Mouse (Mus musculus) forelimb bud, embryonic 11.5 days (tissue): Measurements from ENCODE around the gene Epha5.

ENCODE experiments used
- DNase-seq: peaks from one replicate; pipeline ENCODE4 v3.0.0-alpha.2; 2012; ENCODE audit warnings: low read depth, low spot score

Epha5 gene

DNA sequence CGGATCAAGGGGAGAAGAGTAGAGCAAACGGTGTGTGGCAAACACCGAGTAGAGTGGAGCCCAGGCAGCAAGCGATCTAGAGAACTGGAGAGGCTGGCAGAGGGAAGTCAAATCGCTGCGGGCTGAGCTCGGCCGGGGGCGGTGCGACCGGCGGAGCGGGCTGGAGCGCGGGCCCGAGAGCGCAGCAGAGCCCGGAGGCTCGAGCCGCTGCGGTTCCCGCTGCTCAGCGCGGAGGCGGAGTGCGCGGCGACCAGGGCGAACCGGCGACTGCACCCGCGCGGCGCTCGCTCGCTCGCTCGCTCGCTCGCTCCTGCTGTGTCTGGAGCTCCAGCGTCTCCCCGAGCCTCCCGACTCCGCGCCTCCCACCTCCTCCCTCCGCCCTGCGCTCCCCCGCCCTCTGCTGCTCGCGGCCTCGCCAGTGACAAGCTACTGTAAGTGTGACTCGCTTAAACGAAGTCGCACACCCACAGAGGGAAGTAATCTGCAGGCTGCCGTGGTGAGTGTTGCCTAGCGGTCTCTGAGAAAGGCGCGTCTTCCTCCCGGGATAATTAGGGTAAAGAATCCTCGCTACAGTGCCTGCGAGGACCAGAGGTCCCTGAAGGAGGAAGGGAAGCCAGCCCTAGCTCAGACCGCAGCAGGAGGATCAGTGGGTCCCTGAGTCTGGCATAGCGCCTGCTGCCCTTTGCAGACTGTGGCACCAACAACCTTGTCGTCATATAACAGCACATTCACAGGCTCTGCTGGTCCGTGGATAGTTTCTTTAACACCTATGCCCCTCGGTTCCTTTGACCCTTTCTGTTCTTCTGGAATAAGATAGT is at the start of gene Epha5:
TSS of gene Epha5 (minus strand) at position 321 of the 818 bp plus-strand sequence.
- peak; percentile 73 for DNase-seq

DNA sequence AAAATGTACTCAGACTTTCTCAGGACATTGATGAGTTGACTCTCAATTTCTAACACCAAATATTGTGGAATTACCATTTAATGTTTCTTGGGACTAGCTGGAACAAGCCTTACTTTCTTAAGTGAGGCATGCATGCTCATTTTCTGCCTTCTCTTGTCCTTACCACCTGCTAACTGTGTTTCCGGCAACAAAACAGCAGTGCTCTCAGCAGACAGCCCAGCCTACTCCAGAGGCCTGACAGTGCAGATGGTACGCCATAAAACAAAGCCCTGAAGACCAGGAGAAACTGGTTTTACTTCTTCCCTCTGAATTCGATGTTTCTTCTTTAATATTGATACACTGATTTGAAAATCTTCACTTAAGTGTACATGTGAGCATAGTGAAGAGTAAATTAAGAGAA is 39.0 kb upstream of the Epha5 start:
- peak; percentile 2 for DNase-seq

DNA sequence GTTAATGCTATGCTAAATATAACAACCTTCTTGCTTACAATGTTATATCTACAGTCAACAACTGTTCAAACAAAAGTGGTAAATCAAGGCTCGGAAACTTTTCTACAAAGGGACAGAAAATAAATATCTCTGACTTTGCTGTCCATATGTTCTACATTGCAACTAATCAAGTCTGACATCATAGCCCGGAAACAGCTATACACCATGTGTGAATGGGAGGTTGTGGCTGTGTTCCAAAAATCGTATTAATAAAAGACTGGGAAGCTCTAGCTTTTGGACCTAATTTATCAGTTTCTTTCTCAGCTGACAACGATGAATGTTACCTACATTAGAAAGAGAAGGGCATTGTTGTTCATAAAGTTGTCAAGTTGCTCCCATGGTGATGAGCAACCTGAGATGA is 37.5 kb upstream of the Epha5 start:
- DNase-seq, result no peak

DNA sequence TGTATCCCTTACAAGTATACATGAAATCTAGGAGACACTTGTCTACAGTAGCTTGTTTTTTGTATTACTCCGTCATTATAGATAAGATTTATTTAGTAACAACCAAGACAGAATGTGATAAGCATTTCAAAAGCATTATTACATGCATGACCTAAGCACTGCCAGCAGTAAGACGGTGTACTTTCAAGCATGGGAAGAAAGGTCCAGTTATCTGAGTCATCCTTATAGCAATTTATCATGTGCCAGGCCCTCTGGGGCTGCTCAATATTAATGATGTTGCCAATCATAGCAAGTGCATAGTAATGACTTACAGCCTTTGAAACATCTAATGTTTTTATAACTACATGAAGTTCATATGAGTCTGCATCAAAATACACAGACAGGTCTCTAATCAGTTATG is 36.7 kb upstream of the Epha5 start:
- DNase-seq, result no peak

DNA sequence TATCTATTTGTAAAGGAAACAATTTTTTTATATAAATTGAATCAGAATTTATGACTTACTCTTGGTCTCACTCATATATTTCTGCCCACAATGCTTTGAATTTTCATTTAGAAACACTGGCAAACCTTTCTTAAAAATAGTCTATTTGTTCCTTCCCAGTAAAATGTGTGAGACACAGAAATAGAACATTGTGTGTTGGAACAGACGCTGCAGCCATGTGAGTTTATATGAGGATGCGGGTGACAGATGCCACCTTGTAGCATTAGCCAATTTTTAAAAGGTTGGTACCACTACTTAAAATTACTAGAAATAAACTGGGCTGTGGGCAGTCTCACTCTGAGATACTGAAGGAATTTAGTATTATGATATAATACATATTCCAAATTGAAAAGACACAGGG is 23.1 kb upstream of the Epha5 start:
- DNase-seq, result no peak

DNA sequence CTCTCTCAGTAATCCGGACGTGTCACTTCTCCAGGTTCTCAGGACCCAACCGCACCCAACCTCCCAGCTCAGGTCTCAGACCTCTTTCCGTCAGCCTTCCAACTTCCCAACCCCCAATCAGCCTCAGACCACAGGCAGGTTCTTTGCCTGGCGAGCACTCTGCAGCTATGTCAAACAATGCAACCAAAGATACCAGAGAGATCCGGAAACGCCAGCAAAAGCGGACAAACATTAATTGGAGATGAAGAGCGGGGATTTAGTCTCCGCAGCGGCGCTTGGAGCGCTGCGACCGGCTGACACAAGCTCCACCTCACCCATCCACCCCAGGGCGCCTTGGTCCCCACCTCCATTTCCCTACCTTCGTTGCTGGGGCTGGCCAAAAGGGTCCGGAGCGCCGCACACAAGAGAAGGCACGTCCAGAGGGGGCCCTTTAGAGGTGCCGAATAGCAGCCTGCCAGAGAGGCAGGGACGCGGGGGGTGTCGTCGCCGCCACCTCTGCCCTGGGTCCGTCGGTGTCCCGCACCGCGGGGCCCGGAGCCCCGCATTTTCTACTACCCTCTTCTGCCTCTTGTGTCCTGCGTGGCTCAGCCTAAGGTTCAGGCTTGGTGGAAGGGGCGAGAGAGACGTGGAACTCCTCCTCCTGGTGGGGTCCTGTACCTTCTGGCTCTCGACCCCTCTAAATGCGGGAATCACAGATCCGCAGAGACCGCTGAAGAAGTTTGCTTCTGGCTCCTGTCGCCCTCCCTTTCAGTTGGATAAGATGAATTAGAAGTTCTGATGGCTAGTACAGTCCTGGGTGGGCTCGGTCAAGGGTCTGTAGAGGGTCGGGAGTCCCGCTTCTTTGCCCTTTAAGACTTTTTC is 991 bp downstream of the Epha5 start:
- DNase-seq, result no peak

DNA sequence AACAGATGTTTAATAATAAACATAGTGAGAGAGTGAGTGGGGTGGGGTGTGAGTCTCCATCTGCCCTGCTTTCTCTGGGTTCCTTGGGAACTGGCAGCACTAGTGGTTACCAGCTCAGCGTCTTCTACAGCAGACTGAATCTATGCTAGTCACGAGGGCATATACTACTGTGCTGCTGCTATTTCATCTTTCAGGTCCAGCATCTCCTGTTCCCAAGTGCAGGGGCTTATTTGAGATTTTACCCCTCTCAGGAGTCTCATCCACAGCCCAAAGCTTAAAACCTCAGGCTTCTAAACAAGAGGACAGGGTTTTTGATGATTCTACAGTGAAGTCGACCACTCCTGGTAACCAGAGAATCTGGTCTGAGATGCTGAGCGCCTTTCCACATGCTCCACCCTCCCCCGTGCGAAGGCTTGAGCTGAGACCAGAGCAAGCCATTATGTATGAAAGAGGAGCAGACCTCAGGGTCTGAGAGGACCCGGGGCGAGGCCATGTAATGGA is 2.2 kb downstream of the Epha5 start:
- no peak for DNase-seq

DNA sequence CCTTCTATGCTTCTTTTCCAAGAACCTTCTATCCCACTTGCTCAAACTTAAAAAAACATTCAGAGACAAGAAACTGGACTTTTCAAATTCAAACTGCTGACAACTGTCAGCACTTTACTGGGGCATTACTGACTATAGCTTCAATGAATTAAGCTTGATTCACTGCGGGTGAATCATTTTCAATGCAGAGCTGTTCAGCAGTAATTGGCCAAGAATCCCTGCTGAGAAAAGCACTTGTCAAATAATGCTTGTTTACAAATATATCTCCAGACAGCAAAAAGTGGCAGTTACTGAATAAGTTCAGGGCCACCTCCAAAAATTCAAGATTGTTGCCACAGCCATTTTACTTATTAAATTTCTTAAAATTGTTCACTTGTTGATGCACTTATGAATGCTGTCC is 4.2 kb downstream of the Epha5 start:
- no peak for DNase-seq

DNA sequence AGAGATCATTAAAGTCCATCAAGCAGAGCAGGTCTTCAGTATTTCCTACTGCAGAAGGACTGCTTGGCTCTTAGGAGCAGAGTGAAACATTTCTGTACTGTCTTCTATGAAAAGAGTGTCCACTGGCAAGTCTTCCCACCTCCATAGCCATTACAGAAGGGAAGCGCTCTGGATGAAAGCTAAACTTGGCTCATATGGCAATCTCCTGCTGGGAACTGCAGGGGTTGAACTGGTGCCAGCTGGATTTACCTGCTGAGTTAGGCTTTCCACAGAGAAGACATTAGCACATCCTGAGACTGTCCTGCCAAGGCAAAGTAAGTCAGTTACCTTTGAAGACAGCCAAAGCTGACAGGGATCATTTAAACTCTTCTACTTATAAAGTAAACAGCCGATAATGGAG is 8.8 kb downstream of the Epha5 start:
- no peak for DNase-seq

DNA sequence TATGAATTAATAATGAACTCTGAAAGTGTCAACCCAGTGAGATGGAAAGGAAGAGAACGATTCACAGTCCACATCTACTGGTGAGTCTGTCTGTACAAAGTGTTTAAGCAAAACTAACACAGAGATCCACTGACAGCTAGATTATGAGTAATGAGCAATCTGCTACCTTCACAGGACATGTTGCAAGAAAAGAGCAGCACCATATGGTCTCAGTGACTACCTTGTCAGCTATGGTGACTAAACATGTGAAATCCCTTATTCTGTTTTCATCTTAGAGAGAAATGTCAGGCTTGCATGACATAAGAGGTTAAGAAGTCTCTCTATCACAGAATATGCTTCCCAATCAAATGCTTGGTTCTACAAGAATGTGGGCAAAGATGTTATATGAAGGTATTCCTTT is 20.1 kb downstream of the Epha5 start:
- DNase-seq, result no peak

DNA sequence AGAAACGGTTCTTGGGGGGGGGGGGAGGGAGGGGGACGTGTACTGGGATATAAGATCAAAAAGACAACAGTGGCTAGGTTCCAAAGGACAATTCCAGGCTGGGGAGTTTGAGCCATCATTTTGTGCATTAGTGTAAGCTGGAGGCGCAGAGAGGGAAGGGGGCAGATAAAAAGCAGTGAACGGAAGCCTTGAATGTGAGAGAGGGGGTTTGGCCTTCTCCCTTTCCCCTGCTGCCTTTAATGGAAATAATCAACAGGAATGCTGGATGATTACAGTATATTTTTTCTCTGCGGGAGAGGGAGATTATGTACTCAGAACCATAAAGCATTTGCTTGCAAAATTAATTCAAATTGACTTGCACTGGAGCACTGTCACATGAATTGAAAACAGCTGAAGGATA is 51.8 kb downstream of the Epha5 start:
- no peak for DNase-seq

DNA sequence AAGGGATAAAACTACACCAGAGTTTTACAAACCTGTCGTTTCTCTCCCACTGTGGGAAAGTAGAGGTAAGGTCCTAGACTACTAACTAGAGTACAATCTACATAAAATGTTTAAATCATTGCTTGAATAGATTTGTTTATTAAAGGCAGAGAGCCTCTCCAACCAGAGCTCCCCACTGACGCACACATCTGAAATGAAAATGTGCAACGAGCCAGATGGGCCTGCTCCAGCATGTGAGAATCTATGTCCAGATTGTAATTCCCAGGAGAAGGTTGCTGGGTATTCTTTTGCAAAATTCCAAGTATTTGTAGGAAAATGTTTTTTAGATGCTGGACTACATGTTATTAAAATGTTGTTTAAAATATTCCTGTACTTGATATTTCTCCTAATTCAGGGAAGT is 57.8 kb downstream of the Epha5 start:
- no peak for DNase-seq

DNA sequence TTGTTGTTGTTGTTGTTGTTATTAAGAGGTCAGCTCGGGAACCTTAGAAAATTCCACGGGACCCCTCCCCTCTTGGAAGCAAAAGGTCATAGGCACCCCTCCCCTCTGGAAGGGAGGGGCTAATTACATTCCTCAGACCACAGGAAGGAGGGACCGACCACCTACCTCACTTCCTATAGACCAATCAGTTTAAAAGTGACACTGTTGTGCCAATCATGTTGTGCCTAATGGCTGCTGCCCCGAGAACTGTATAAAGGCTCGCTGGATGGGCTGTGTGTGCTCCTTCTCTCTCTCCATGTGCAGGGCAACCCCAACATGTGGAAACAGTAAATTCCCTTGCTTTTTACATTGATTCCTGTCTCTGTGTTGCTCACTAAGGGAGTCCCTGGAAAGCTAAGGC is 64.1 kb downstream of the Epha5 start:
- DNase-seq, result no peak

DNA sequence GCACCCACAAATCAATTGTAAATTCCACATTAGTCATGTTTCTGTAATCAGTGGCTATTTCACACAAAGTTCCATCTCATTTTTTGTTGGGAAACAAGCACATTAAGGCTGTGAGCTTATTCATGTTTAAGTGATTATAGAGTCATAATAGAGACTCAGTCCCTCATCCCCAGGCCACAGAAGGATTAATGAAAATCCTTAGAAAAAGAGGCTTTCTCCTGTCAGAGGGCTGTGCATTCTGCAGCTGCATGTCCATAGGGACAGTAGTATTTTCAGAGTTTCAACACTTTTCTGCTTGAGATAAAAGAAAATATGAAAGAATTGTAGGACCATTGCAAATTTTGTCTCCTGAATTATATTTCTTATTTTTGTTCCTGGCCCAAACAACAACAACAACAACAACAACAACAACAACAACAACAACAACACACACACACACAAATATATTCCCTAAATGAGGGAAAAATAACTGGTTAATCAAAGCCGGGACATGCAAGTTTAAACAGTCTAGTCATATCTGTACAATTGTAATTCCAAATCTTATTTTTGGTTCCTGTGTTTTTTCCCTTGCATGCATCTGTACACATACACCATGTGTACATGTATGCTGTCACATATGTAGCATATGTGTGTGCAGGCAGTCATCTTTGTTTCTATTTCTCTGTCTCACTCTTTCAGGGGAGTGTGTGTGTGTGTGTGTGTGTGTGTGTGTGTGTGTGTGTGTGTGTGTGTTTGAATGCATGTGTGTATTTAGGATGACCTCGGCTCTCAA is 70.3 kb downstream of the Epha5 start:
- DNase-seq, result no peak

DNA sequence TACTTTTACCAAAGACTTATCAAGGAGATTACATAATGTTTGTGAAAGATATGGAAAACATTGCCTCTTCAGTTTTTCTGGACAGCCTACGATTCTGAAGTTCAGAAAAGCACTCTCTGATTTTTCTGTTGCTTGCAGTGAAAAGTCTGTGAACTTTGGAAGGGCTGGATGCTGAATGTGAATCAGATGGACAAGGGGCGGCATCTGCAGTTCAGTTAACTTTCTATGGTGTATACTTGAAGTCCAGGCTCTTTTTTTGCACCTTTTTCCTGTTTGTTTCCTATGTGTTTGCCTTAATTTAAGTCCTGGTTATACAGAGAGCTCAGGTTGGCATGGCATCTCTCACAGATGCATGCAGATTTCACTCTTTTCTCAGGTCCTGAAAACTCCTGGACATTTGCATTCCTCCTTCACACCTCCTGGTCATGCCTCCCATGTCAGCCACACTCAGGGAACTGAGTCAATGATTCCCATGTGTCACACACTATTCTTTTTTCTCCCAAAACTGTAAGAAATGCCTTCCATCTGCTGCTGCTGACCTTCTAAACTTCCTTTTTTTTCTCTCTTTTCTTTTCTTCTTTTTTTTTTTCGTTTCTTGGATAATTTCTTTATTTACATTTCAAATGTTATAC is 81.2 kb downstream of the Epha5 start:
- DNase-seq, result peak; percentile 20

DNA sequence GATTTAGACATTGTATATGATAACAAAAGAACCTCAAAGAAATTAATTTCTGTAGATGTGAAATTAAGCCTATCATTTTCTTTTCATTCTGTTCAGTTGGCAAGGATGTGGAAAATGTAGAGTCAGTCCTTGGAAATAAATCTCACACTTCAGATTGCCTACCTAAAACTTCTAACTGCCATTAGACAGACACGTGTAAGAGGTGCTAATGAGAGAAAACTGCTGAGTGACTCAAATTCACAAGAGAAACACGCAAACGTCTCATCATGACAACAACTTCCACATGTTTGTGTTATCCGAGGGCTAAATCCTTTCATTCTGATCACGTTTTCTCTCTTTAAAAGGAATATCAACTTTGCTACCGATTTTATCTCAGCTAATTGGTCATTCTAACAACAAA is 82.7 kb downstream of the Epha5 start:
- DNase-seq, result no peak

DNA sequence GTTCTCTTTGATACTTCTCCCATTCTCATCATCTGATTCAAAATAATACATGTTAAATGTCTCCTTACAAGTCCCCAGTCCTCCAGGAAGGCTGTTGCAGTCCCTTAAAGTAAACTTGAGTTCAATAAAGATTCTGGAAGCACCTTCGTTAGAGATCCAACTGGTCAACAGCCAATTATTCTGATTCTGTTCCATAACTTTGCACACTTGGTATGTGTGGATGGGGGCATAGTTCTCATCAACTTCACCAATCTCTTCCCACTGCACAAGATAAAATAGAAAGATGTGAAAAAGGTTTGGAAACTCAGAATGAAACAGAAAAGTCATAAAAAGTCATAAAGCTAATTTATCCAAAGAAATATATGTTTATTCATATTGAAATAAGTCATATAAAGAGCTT is 85.6 kb downstream of the Epha5 start:
- no peak for DNase-seq

DNA sequence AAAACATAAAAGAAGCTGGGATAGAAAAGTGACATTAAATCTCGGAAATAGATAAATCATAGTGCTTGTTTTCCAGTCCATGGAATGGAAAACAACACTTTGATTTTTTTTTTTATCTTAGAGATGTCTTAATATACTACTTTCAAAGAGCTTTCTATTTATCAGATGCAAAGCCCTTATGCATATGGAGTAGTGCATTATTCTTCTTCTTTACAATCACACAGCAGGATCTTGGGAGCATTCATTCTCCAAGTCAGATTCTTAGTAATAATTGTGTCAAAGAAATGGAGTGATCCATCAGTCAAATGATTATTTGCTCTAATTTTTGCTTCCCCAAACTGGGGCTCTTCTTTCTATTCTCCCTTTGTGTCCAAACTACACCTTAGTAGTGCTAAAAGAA is 96.6 kb downstream of the Epha5 start:
- DNase-seq, result no peak

DNA sequence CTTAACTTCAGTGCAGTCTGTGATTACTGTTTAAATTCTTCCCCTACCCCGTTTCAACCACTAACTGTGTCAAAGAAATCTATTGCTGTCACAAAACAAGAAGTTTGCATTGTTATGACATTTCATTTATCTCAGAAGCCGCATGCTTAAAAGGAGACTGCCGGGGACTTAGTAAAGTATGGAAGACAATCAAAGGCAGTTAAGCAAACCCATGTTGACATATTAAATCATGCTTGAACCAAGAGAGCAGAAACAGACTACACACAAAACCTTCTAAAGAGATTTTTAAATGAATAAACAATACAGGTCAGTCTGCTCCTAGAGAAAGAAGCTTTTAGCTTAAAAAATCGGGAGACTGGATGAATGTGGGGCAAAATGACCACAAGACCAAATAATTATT is 97.0 kb downstream of the Epha5 start:
- DNase-seq, result no peak

DNA sequence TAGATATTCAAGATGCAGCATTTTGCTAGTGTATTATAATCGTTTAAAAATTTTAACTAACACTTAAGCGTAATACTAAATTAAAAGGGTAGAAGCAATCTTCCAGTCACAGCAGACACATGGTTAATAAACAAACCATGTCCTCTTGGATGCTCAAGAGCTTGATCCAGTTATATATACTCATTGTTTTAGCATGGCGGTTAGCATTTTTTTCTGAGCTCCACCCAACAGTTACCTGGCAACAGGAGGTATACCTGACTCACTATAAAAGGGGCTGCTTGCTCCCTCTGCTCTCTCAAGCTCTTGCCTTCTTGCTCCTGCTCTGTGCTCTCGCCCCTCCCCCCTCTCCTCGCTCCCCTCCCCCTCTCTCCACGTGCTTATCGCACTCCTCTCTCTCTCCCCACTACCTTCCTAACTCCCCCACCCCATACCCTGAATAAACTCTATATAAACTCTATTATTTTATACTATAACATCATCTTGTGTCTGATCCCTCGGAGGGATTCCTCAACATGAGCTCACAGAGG is 98.3 kb downstream of the Epha5 start:
- no peak for DNase-seq

DNA sequence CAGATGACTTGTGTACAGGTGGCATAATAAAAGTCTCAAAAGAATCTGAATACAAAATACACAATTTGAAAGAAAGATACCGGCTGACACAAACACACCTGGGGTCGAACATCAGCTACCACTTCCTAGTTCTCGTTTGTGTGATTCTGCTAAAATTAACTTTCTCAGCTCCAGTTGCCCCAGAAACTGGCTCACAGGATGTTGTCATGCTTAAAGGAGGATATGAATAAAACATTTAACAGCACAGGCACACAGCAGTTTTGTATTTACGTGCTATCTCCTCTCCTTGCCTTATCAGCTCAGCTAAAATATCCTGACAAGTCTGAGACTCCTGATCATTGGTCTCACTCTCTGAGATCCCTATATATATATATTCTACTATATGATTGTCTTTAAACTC is 99.3 kb downstream of the Epha5 start:
- DNase-seq, result no peak
